Mouse (Mus musculus): ENCODE results near the gene Hmgn2. TPM values are rescaled to one million over a fixed set of nuclear protein-coding genes. Genes with fewer than 3 reads are reported as not detected.

Hmgn2 gene
- polyA plus RNA-seq, 1 experiment from 2014 or later: 1,670 TPM

- H3K4me3 ChIP-seq (ENCODE audit: low read length): peak overlapping the region; percentile 78
- peaks cover 18% of the 10 kb centered on the region for H3K36me3 ChIP-seq (ENCODE audit: control insufficient read depth, insufficient read depth, low read length)
- WGBS: 27% methylated on average over 12 of the region's 12 CpGs
- H3K4me1 ChIP-seq (ENCODE audit: control insufficient read depth, insufficient read depth, low read length): peaks cover 17% of the 10 kb centered on the region
- H3K9ac ChIP-seq (ENCODE audit: low read depth, low read length): peak overlapping the region; percentile 97
- H3K9me3 ChIP-seq (ENCODE audit: control insufficient read depth, low read length): no peaks in the 10 kb centered on the region
- ATAC-seq: no peak
- no peaks in the 10 kb centered on the region for H3K27me3 ChIP-seq (replicated peaks; ENCODE audit: control insufficient read depth, insufficient read depth, low read length)
- peak overlapping the region; percentile 55 for H3K4me2 ChIP-seq (ENCODE audit: low read depth, low read length)
- H3K27ac ChIP-seq (ENCODE audit: low read length): peak overlapping the region; percentile 57; the same call in 1 of the 2 replicates
Observed at GRCm38 (mm10) chr4:133966271-133966940, 2.0 kb downstream of the Hmgn2 start.

GRCm38 (mm10) chr4:133962566-133962965 is 5.9 kb downstream of the Hmgn2 start:
- peaks cover 18% of the 10 kb centered on the region for H3K36me3 ChIP-seq (ENCODE audit: control insufficient read depth, insufficient read depth, low read length)
- H3K9me3 ChIP-seq (ENCODE audit: control insufficient read depth, low read length): no peaks in the 10 kb centered on the region
- H3K27me3 ChIP-seq (replicated peaks; ENCODE audit: control insufficient read depth, insufficient read depth, low read length): no peaks in the 10 kb centered on the region
- H3K4me3 ChIP-seq (ENCODE audit: low read length): no peak overlapping the region
- no peak for ATAC-seq
- H3K4me2 ChIP-seq (ENCODE audit: low read depth, low read length): no peak overlapping the region
- WGBS: 83% methylated on average over 7 of the region's 7 CpGs
- peaks cover 8% of the 10 kb centered on the region for H3K4me1 ChIP-seq (ENCODE audit: control insufficient read depth, insufficient read depth, low read length)
- H3K27ac ChIP-seq (ENCODE audit: low read length): no peak overlapping the region
- H3K9ac ChIP-seq (ENCODE audit: low read depth, low read length): no peak overlapping the region

GRCm38 (mm10) chr4:133958884-133959283 is 9.6 kb downstream of the Hmgn2 start:
- WGBS: 88% methylated on average over 1 of the region's 1 CpGs
- no peak overlapping the region for H3K27ac ChIP-seq (ENCODE audit: low read length)
- H3K27me3 ChIP-seq (replicated peaks; ENCODE audit: control insufficient read depth, insufficient read depth, low read length): no peaks in the 10 kb centered on the region
- H3K9ac ChIP-seq (ENCODE audit: low read depth, low read length): no peak overlapping the region
- H3K4me3 ChIP-seq (ENCODE audit: low read length): no peak overlapping the region
- no peaks in the 10 kb centered on the region for H3K4me1 ChIP-seq (ENCODE audit: control insufficient read depth, insufficient read depth, low read length)
- ATAC-seq: no peak
- no peaks in the 10 kb centered on the region for H3K9me3 ChIP-seq (ENCODE audit: control insufficient read depth, low read length)
- peaks cover 2% of the 10 kb centered on the region; the same call in 1 of the 2 replicates for H3K36me3 ChIP-seq (ENCODE audit: control insufficient read depth, insufficient read depth, low read length)
- H3K4me2 ChIP-seq (ENCODE audit: low read depth, low read length): no peak overlapping the region

- WGBS: 85% methylated on average over 4 of the region's 4 CpGs
Observed at GRCm38 (mm10) chr4:133956358-133956757, 12.1 kb downstream of the Hmgn2 start.

GRCm38 (mm10) chr4:133946736-133947135 is 21.7 kb downstream of the Hmgn2 start:
- no peaks in the 10 kb centered on the region for H3K9me3 ChIP-seq (ENCODE audit: control insufficient read depth, low read length)
- no peak overlapping the region for H3K27ac ChIP-seq (ENCODE audit: low read length)
- no peak overlapping the region for H3K9ac ChIP-seq (ENCODE audit: low read depth, low read length)
- 46% methylated on average over 4 of the region's 4 CpGs for WGBS
- H3K4me1 ChIP-seq (ENCODE audit: control insufficient read depth, insufficient read depth, low read length): no peaks in the 10 kb centered on the region
- ATAC-seq: no peak
- H3K36me3 ChIP-seq (ENCODE audit: control insufficient read depth, insufficient read depth, low read length): no peaks in the 10 kb centered on the region
- no peak overlapping the region for H3K4me3 ChIP-seq (ENCODE audit: low read length)
- no peak overlapping the region for H3K4me2 ChIP-seq (ENCODE audit: low read depth, low read length)
- no peaks in the 10 kb centered on the region for H3K27me3 ChIP-seq (replicated peaks; ENCODE audit: control insufficient read depth, insufficient read depth, low read length)

More at GRCm38 (mm10) chr4:133956358-133956757, 12.1 kb downstream of the Hmgn2 start:
- H3K36me3 ChIP-seq (ENCODE audit: control insufficient read depth, insufficient read depth, low read length): no peaks in the 10 kb centered on the region
- ATAC-seq: no peak
- no peaks in the 10 kb centered on the region for H3K4me1 ChIP-seq (ENCODE audit: control insufficient read depth, insufficient read depth, low read length)
- no peaks in the 10 kb centered on the region for H3K27me3 ChIP-seq (replicated peaks; ENCODE audit: control insufficient read depth, insufficient read depth, low read length)
- H3K9ac ChIP-seq (ENCODE audit: low read depth, low read length): no peak overlapping the region
- H3K9me3 ChIP-seq (ENCODE audit: control insufficient read depth, low read length): no peaks in the 10 kb centered on the region
- H3K4me2 ChIP-seq (ENCODE audit: low read depth, low read length): no peak overlapping the region
- no peak overlapping the region for H3K27ac ChIP-seq (ENCODE audit: low read length)
- H3K4me3 ChIP-seq (ENCODE audit: low read length): no peak overlapping the region

- H3K27me3 ChIP-seq (replicated peaks; ENCODE audit: control insufficient read depth, insufficient read depth, low read length): no peaks in the 10 kb centered on the region
Observed at GRCm38 (mm10) chr4:133943791-133944190, 24.7 kb downstream of the Hmgn2 start.

GRCm38 (mm10) chr4:133942679-133943078 is 25.8 kb downstream of the Hmgn2 start:
- no peak for ATAC-seq
- WGBS: 89% methylated on average over 4 of the region's 4 CpGs

More at GRCm38 (mm10) chr4:133943791-133944190, 24.7 kb downstream of the Hmgn2 start:
- Histone ChIP-seq H3K27ac (ENCODE audit: low read length) (no peak overlapping the region), H3K9ac (ENCODE audit: low read depth, low read length) (no peak overlapping the region), H3K4me3 (ENCODE audit: low read length) (no peak overlapping the region), H3K36me3 (ENCODE audit: control insufficient read depth, insufficient read depth, low read length) (no peaks in the 10 kb centered on the region), H3K4me1 (ENCODE audit: control insufficient read depth, insufficient read depth, low read length) (no peaks in the 10 kb centered on the region), H3K4me2 (ENCODE audit: low read depth, low read length) (no peak overlapping the region), H3K9me3 (ENCODE audit: control insufficient read depth, low read length) (no peaks in the 10 kb centered on the region)
- no peak for ATAC-seq
- 79% methylated on average over 3 of the region's 3 CpGs for WGBS

GRCm38 (mm10) chr4:133941576-133941975 is 26.9 kb downstream of the Hmgn2 start:
- WGBS: 43% methylated on average over 3 of the region's 3 CpGs
- no peaks in the 10 kb centered on the region for H3K36me3 ChIP-seq (ENCODE audit: control insufficient read depth, insufficient read depth, low read length)
- H3K4me3 ChIP-seq (ENCODE audit: low read length): no peak overlapping the region
- H3K27ac ChIP-seq (ENCODE audit: low read length): no peak overlapping the region
- no peak for ATAC-seq
- H3K9ac ChIP-seq (ENCODE audit: low read depth, low read length): no peak overlapping the region
- no peaks in the 10 kb centered on the region for H3K4me1 ChIP-seq (ENCODE audit: control insufficient read depth, insufficient read depth, low read length)
- H3K4me2 ChIP-seq (ENCODE audit: low read depth, low read length): no peak overlapping the region
- no peaks in the 10 kb centered on the region for H3K9me3 ChIP-seq (ENCODE audit: control insufficient read depth, low read length)
- H3K27me3 ChIP-seq (replicated peaks; ENCODE audit: control insufficient read depth, insufficient read depth, low read length): no peaks in the 10 kb centered on the region

More at GRCm38 (mm10) chr4:133942679-133943078, 25.8 kb downstream of the Hmgn2 start:
- Histone ChIP-seq H3K36me3 (ENCODE audit: control insufficient read depth, insufficient read depth, low read length) (no peaks in the 10 kb centered on the region), H3K4me2 (ENCODE audit: low read depth, low read length) (no peak overlapping the region), H3K4me1 (ENCODE audit: control insufficient read depth, insufficient read depth, low read length) (no peaks in the 10 kb centered on the region), H3K27ac (ENCODE audit: low read length) (no peak overlapping the region), H3K9me3 (ENCODE audit: control insufficient read depth, low read length) (no peaks in the 10 kb centered on the region), H3K9ac (ENCODE audit: low read depth, low read length) (no peak overlapping the region), H3K4me3 (ENCODE audit: low read length) (no peak overlapping the region), H3K27me3 (replicated peaks; ENCODE audit: control insufficient read depth, insufficient read depth, low read length) (no peaks in the 10 kb centered on the region)

GRCm38 (mm10) chr4:133940386-133941260 is 27.8 kb downstream of the Hmgn2 start:
- ATAC-seq: no peak
- H3K36me3 ChIP-seq (ENCODE audit: control insufficient read depth, insufficient read depth, low read length): no peaks in the 10 kb centered on the region
- 73% methylated on average over 13 of the region's 13 CpGs for WGBS

More at GRCm38 (mm10) chr4:133940386-133941260, 27.8 kb downstream of the Hmgn2 start:
- Histone ChIP-seq H3K9ac (ENCODE audit: low read depth, low read length) (no peak overlapping the region), H3K27ac (ENCODE audit: low read length) (no peak overlapping the region), H3K27me3 (replicated peaks; ENCODE audit: control insufficient read depth, insufficient read depth, low read length) (no peaks in the 10 kb centered on the region), H3K9me3 (ENCODE audit: control insufficient read depth, low read length) (no peaks in the 10 kb centered on the region), H3K4me2 (ENCODE audit: low read depth, low read length) (no peak overlapping the region), H3K4me1 (ENCODE audit: control insufficient read depth, insufficient read depth, low read length) (no peaks in the 10 kb centered on the region), H3K4me3 (ENCODE audit: low read length) (no peak overlapping the region)

Measured in intestine, embryonic 16.5 days (tissue).